Mouse (Mus musculus): ENCODE measurements around the gene Gpr3. TPM values are rescaled to one million over a fixed set of nuclear protein-coding genes. Genes with fewer than 3 reads are reported as not detected.
A peak's percentile ranks its signal among the peaks of the same experiment; 100 is the strongest.

Gpr3 gene
- total RNA-seq, 1 experiment from 2014 or later, result 0.50 TPM

DNA sequence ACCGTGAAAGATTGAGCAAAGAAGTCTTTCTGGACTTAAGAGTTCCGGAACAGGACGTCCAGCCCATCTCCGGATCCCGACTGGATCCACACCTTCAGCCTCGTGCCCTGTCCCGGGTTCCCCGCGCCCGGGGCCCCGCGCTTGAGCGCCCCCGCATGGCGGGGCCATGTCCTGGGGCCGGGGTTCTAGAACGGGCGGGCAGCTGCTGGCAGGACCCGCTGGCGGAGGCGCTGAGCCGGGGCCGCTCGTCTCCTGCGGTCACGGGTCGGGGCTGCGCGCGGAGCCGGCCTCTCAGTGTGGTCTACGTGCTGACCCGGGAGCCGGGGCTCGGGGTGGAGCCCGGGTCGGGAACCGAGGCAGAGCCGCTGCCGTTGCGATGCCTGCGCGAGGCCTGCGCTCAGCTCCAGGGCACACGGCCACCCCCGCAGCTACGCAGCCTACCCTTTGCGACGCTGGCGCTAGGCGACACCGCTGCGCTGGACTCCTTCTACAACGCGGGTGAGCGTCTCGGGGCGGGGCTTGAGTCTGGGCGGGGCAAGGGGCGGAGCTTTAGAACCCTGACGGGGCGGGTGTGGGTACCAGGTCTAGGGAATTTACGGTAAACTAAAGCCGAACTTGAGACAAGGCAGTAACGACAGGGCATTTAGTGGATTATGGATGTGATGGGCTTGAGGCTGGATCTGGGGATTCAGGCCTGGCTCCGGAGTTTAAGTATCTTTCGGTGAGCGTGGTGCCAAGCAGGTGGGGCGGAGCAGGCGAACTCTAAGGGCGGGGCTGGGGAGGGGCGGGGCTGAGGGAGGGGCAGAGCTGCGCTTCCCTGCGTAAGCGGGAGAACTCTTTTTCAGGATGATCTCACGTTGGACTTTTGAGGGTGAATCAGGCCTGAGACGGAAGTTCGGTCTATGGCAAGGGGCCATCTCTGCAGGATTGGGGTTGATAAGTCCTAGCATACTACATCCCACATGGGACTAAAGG, 28.9 kb upstream of the Gpr3 start:
- peak; percentile 71 to 80 for ATAC-seq (replicated peaks in 1 of 2; ENCODE audit: insufficient read depth in 1 of 2, low FRiP score in 2 of 2, low TSS enrichment in 1 of 2, low read depth in 1 of 2, poor library complexity in 2 of 2, severe bottlenecking in 2 of 2)

DNA sequence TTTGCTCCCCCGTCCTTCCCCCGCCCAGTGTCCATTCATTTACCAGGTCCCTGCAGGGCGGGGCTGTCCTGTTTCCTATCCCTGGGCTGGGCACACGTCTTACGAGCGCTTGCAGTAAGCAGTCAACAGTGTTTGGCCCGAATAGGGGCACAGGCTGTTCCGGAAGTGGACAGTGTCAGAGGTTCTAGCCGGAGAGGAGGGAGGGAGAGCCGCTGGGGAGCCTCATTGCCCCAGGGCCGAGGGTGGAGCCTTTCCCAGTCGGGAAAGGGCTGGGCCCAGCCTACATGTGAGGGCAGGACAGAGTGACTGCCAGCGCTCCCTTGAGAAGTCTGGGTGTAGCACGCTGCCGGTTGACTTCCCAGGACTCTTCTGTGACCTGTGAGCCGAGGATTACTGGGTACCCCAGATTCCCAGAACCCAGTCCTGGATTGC, 28.2 kb upstream of the Gpr3 start, which contains the start of gene Map3k6:
Map3k6 (plus strand) TSS at position 329 of the 432 bp plus-strand sequence.
- peak in 1 of 2 experiments; percentile 8; a peak in 2 of 4 replicates for ATAC-seq (replicated peaks in 1 of 2; ENCODE audit: insufficient read depth in 1 of 2, low FRiP score in 2 of 2, low TSS enrichment in 1 of 2, low read depth in 1 of 2, poor library complexity in 2 of 2, severe bottlenecking in 2 of 2)

DNA sequence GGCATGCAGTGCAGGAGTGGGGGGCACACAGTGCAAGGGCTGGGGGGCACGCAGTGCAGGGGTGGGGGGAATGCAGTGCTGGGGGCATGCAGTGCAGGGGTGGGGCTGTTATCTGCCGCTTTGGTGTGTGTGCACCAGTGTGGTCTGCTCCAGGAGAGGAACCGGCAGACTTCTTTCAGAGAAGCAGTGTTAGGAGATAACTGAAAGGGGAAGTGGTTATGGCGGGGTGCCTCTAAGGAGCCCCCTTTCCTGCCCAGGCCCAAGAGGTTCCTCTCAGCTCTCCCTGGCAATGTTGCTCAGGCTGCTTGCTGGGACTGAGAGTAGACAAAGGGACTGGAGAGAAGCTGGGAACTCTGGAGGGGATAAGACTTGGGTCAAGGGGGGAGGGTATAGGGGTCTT, 25.6 kb upstream of the Gpr3 start:
- ATAC-seq (replicated peaks in 1 of 2; ENCODE audit: insufficient read depth in 1 of 2, low FRiP score in 2 of 2, low TSS enrichment in 1 of 2, low read depth in 1 of 2, poor library complexity in 2 of 2, severe bottlenecking in 2 of 2), result peak; percentile 68

DNA sequence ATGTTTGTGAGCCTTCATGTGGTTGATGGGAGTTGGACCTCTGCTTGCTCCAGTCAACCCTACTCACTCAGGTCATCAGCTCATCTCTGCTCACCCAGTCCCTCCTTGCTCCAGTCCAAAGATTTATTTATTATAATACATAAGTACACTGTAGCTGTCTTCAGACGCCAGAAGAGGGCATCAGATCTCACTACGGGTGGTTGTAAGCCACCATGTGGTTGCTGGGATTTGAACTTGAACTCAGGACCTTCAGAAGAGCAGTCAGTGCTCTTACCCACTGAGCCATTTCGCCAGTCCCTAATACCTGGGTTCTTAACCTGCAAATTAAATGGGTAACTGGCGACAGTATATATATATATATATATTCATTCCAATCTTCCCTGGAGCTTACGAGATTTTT, 23.1 kb upstream of the Gpr3 start:
- ATAC-seq (replicated peaks in 1 of 2; ENCODE audit: insufficient read depth in 1 of 2, low FRiP score in 2 of 2, low TSS enrichment in 1 of 2, low read depth in 1 of 2, poor library complexity in 2 of 2, severe bottlenecking in 2 of 2), result no peak

DNA sequence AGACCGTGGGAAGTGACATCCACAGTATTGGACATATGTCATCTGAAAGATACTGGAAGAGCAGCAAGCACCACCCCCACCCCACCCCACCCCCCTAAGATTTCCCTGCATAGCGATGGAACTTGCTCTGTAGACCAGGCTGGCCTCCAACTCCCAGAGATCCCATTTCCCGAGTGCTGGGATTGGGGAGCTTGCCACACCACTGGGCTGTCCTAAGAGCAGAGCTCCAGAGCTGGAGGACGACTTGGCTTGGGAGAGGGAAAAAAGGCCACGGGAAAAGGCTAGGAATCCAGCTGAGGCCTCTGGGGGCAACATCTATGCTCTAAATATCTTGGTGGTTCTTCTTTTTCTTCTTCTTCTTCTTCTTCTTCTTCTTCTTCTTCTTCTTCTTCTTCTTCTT, 22.4 kb upstream of the Gpr3 start:
- ATAC-seq (replicated peaks in 1 of 2; ENCODE audit: insufficient read depth in 1 of 2, low FRiP score in 2 of 2, low TSS enrichment in 1 of 2, low read depth in 1 of 2, poor library complexity in 2 of 2, severe bottlenecking in 2 of 2), result no peak

DNA sequence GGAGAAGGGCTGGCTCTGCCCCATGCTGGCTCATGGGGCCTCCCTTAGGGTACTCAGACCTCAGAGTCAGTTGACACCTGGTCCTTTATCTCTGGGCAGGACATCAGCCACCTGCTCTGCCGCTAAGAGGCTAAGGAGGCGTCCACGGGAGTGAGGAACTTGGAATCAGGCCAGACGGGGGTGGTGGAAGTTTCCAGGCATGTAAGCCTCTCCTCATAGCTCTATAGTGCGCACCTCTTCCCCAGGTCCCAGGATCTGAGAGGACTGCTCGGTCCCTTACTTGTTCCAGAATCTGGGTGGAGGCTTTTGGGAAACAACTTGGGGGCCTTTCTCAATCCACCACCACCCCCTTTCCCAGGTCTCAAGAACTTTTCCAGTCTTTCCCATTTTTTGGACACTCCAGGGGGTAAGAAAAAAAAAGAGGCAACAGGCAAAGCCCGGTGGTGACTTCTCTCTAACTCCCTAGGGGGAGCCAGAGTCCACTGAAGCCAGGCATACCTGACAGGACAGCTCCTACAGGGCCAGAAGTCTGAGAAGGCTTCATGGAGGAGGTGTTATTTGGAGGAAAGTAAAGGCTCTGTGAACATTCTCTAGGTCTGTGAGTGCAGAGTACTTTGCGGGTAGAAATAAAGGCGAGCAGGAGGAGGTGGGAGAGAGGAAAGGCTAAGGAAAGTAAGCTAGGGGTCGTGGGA, 21.1 kb upstream of the Gpr3 start:
- ATAC-seq (replicated peaks in 1 of 2; ENCODE audit: insufficient read depth in 1 of 2, low FRiP score in 2 of 2, low TSS enrichment in 1 of 2, low read depth in 1 of 2, poor library complexity in 2 of 2, severe bottlenecking in 2 of 2), result peak in 1 of 2 experiments; percentile 34; a peak in 1 of 4 replicates

DNA sequence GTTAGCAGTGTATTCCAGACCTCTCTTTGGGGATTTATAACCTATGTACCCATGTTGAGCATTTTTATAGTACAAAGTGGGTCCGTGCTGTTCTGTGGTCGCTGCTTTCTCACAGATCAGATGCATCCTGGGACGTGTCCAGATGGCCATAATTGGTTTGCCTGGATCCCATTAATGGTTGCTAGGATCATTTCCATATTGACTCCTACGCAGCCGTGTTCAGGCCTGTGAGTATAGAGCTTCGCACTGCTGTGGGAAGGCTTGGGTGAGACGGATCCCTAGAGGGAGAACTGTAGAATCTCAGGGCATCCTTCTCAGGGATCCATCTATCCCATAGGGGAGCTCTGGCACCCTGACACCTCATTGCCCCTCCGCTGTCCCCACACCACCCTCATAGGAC, 17.2 kb upstream of the Gpr3 start:
- no peak for ATAC-seq (replicated peaks in 1 of 2; ENCODE audit: insufficient read depth in 1 of 2, low FRiP score in 2 of 2, low TSS enrichment in 1 of 2, low read depth in 1 of 2, poor library complexity in 2 of 2, severe bottlenecking in 2 of 2)

DNA sequence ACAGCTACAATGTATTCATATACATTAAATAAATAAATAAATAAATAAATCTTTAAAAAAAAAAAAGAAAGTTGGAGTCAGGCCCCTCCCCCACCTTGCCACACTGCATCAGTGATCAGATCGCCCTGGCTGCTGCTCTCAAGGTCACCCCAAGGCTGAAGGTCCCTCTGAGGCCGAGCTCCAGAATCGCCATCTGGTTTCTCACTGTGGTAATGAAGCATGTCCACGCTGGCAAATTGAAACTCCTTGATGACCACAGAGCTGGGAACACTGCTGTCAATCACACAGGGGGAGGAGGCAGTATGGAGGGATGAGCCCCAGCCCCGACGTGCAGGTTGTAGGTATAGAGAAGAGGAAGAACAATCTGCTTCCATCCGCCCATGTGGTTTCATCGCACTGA, 15.3 kb upstream of the Gpr3 start:
- ATAC-seq (replicated peaks in 1 of 2; ENCODE audit: insufficient read depth in 1 of 2, low FRiP score in 2 of 2, low TSS enrichment in 1 of 2, low read depth in 1 of 2, poor library complexity in 2 of 2, severe bottlenecking in 2 of 2), result no peak

DNA sequence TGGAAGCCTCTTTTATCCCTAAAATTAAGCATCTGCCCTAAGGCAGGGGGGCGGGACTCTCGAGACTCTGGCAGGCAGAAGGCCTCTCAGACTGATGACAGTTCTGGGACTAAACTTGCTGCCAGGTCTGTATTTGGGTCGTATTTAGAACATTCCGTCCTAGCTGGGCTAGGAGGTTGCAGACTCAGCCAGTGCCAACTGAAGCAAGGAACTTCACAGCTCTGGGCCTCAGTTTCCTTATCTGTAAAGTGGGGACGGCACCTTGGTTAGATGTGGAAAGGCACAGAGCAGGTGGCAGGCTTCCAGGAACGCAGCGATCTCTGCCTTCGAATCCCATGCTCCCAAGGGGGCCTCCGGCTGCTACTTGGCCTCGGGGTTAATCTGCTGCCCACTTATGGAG, 13.7 kb upstream of the Gpr3 start:
- no peak for ATAC-seq (replicated peaks in 1 of 2; ENCODE audit: insufficient read depth in 1 of 2, low FRiP score in 2 of 2, low TSS enrichment in 1 of 2, low read depth in 1 of 2, poor library complexity in 2 of 2, severe bottlenecking in 2 of 2)

DNA sequence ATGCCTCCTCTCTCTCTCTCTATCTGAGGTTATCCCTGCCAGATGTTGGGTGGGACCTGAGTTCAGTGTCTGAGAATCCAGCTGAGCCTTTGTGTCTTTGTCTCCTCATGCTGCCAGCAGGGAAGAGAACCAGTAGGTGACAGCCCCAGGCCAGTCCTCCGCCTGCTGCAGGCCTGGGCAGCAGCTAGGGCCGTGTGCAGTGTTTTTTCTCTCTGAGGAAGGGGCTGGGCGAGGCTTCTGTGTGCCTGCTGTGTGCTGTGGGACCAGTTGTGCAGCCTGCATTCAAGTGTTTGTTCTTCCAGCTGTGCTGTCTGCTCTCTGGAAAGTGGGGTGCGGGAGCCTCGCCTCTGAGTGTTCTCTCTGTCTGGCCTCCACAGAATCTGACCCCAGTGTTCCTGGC, 11.5 kb upstream of the Gpr3 start:
- no peak for ATAC-seq (replicated peaks in 1 of 2; ENCODE audit: insufficient read depth in 1 of 2, low FRiP score in 2 of 2, low TSS enrichment in 1 of 2, low read depth in 1 of 2, poor library complexity in 2 of 2, severe bottlenecking in 2 of 2)

DNA sequence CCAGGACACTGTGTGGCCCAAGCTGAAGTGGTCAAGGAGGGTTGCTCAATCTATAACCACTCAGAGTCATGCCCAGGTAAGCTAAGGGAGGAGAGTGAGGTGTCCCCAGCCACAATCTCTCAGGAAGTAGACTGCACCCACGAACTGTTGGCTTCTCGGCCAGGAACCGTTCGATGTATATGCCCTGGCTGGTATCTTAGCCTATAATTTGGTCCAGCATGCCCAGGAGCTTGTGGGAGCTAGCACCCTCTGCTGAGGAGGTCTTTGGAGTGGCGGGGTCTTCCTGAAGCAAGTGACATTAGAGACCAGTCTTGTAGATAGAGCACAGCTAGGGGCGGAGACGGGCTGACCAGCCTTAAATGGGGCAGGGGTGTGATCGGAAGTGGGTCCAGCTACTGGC, 9.4 kb upstream of the Gpr3 start:
- no peak for ATAC-seq (replicated peaks in 1 of 2; ENCODE audit: insufficient read depth in 1 of 2, low FRiP score in 2 of 2, low TSS enrichment in 1 of 2, low read depth in 1 of 2, poor library complexity in 2 of 2, severe bottlenecking in 2 of 2)

DNA sequence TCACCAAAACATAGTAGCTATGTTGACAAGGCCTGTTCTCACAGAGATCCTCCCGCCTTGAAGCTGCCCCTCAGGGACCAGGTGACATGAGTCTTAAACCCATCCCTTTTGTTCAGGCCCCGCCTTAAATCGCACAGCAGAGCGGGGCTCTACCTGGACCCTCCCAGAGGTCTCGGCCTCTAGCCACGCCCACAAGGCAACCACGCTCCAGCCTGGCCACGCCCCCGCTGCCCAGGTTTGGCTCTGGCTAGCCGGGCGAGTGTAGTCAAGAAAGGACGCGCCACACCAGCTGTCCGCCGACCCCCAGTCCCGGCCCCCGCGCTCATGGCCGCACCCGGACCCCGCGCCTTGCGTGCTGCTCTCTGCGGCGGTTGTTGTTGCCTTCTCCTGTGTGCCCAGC, 8.3 kb upstream of the Gpr3 start:
- ATAC-seq (replicated peaks in 1 of 2; ENCODE audit: insufficient read depth in 1 of 2, low FRiP score in 2 of 2, low TSS enrichment in 1 of 2, low read depth in 1 of 2, poor library complexity in 2 of 2, severe bottlenecking in 2 of 2), result no peak

DNA sequence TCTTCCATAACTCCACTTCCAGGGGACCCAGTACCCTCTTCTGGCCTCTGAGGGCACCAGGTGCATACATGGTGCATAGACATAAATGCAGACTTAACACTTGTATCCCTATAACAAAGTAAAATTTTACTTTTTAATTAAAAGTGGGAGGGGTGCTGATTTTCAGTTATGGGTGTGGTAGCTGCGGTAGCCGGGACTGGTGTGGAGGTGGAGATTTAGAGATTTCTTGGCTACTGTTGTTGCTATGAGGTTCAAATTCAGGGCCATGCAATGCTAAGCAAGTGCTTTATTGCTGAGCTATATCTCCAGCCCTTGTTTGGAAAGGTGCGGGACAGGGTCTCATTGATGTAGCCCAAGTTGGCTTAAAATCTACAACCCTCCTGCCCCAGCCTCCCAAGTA, 6.4 kb upstream of the Gpr3 start:
- ATAC-seq (replicated peaks in 1 of 2; ENCODE audit: insufficient read depth in 1 of 2, low FRiP score in 2 of 2, low TSS enrichment in 1 of 2, low read depth in 1 of 2, poor library complexity in 2 of 2, severe bottlenecking in 2 of 2), result no peak

DNA sequence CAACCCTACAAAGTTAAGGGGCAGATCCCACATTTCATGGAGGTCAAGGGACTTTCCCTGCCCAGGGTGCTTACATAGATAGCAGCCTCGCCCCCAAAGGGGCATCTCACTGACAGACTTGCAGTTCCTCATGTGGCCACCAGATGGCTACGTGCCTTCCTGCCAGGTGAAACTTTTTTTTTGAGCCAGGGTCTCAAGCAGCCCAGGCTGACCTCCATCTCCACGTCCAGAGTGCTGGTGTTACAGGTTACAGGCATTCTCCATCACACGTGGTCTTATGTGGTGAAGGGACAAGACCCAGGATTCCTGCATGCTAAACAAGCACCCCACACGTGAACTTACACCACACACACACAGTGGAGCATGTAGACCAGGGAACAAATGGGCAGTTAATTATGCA, 5.3 kb upstream of the Gpr3 start:
- peak in 1 of 2 experiments; percentile 42; a peak in 2 of 4 replicates for ATAC-seq (replicated peaks in 1 of 2; ENCODE audit: insufficient read depth in 1 of 2, low FRiP score in 2 of 2, low TSS enrichment in 1 of 2, low read depth in 1 of 2, poor library complexity in 2 of 2, severe bottlenecking in 2 of 2)

DNA sequence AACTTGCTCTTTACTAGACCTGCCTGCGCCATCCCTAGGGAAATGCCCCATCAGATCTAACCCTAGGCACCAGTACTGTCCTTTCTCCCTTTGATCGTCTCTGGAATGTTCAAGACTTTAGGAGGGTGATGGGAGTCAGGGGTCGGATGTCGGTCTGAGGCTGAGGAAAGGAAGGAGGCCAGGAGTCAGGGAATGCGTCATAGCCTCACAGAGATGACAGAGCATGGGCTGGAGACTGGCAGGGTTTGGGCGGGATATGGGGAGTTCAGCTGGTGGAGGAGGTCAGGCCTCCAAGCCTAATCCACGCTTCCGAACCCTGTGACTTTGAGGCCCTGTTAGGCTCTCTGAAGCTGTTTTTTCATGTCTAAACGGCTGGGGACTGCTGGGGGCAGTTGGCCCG, 1.3 kb upstream of the Gpr3 start:
- ATAC-seq (replicated peaks in 1 of 2; ENCODE audit: insufficient read depth in 1 of 2, low FRiP score in 2 of 2, low TSS enrichment in 1 of 2, low read depth in 1 of 2, poor library complexity in 2 of 2, severe bottlenecking in 2 of 2), result no peak

DNA sequence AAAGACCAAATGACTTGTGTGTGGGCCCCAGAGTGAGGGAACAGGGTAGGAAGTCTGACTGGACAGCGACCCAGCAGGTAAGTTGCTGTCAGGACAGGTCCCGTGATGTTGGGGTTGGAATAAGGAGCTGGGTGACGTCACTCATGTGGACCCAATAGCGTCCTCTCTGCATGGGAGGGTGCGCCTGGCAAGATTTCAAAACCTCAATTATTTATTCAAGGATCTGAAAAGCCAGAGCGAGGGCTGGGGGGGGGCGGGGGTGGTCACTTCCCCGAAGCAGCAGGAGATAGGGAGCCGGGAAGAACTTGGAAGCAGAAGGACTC, 893 bp upstream of the Gpr3 start:
- ATAC-seq (replicated peaks in 1 of 2; ENCODE audit: insufficient read depth in 1 of 2, low FRiP score in 2 of 2, low TSS enrichment in 1 of 2, low read depth in 1 of 2, poor library complexity in 2 of 2, severe bottlenecking in 2 of 2), result no peak

DNA sequence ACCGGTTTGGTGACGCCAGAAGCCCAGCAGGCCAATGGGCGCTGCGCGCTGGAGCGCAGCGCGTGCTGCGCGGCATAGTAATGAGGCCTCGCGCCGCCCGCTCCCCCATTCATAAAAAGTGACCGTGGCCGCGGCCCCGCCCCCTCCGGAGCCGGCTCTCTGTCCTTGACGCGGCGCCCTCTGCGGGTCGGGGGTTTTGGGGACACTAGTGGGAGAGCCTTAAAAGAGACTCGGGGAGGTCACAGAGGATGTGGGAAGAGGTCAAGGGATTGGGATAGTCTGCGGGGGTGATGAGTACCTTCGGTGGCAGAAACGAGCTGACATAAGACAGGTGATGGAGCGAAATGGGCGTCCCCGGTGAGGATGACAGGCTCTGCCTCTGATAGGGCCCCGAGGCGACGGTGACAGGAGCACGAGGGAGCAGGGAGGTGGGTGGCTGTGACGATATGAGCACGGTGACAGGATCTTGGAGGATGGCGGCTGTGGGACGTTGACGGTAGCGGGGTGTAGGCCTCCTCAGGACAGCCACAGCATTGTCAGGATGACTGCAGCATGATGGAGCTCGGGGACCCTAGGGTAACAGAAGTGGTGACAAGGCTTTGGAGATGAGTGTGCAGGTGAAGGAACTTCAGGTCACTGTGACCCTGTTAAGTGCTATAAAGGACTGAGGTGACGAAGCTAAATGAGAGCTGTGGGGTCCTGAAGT, 379 bp upstream of the Gpr3 start:
- peak; percentile 52 for ATAC-seq (replicated peaks in 1 of 2; ENCODE audit: insufficient read depth in 1 of 2, low FRiP score in 2 of 2, low TSS enrichment in 1 of 2, low read depth in 1 of 2, poor library complexity in 2 of 2, severe bottlenecking in 2 of 2)

DNA sequence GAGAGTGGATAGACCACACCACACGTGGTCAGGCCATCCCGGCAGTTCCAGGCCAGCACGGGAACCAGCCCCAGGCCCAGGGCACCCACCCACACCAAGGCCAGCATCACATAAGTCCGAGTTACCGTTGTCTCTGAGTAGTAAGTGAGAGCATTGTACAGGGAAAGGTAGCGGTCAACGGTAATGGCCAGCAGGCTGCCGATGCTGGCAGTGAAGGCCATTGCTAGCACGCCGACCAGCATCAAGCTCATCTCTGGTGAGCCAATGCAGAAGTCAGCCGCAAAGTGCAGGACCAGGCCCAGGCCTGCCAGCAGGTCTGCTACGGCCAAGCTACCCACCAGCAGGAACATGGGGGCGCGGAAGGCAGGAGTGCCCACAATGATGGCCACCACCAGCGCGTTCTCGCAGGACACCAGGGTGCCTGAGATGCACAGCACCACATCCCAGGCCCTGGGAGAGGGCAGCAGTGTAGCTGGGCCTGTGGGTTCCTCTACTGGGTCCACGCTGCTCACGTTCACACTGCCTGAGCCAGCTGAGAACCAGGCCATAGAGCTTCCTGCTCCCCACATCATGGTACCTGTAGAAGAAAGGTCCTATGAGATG, 1.4 kb downstream of the Gpr3 start:
- no peak for ATAC-seq (replicated peaks in 1 of 2; ENCODE audit: insufficient read depth in 1 of 2, low FRiP score in 2 of 2, low TSS enrichment in 1 of 2, low read depth in 1 of 2, poor library complexity in 2 of 2, severe bottlenecking in 2 of 2)

Data from hematopoietic stem cell, adult 5-6 weeks (primary cell).